Mouse (Mus musculus) cerebellum, adult 2 months (tissue): ENCODE results near the gene Sema4a.

Experiments
- CTCF ChIP-seq: fragments of 200-500 bp; IDR thresholded peaks from 2 replicates; pipeline ENCODE4 v1.5.1; 2011; ENCODE audit warnings: low read depth, mild to moderate bottlenecking, control low read depth, low read length, moderate library complexity, borderline replicate concordance; ENCODE audit not compliant: insufficient read depth
- POLR2A ChIP-seq: fragments of 200-500 bp; IDR thresholded peaks from 2 replicates; pipeline ENCODE4 v1.6.1; 2011; ENCODE audit warnings: low read length, control low read depth, borderline replicate concordance; ENCODE audit not compliant: insufficient read depth

GRCm38 (mm10) chr3:88403522-88404230 lies 57.3 kb downstream of the Sema4a start:
- TF ChIP-seq POLR2A (no peak), CTCF (no peak)
